Mouse (Mus musculus) heart, embryonic 13.5 days (tissue): Measurements from ENCODE around the gene Fam71e1. TPM values are rescaled to one million over a fixed set of nuclear protein-coding genes. Genes with fewer than 3 reads are reported as not detected.

Experiments
- ATAC-seq: fragments of 200-750 bp; cut with Nextera tagmentation; 2 replicates; pipeline ENCODE4 v1.8.0; 2017; ENCODE audit warnings: moderate TSS enrichment; ENCODE audit not compliant: insufficient number of reproducible peaks, low FRiP score, low TSS enrichment; ENCODE audit errors: extremely low read depth
- H3K27ac ChIP-seq: fragments of 300-500 bp; sonication (generic); replicated peaks from 2 replicates; pipeline ENCODE4 v1.5.1; 2015; ENCODE audit warnings: moderate library complexity, mild to moderate bottlenecking, inconsistent platforms
- H3K27me3 ChIP-seq: fragments of 300-500 bp; sonication (generic); replicated peaks from 2 replicates; pipeline ENCODE4 v1.6.1; 2015; ENCODE audit warnings: mild to moderate bottlenecking, inconsistent platforms
- H3K36me3 ChIP-seq: fragments of 300-500 bp; sonication (generic); 2 replicates; pipeline ENCODE4 v1.6.1; 2015; ENCODE audit warnings: mild to moderate bottlenecking, inconsistent platforms
- H3K4me1 ChIP-seq: fragments of 300-500 bp; sonication (generic); 2 replicates; pipeline ENCODE4 v1.6.1; 2015; ENCODE audit warnings: inconsistent platforms
- H3K4me2 ChIP-seq: fragments of 300-500 bp; sonication (generic); 2 replicates; pipeline ENCODE4 v1.6.1; 2015; ENCODE audit warnings: inconsistent platforms, mild to moderate bottlenecking, moderate library complexity
- H3K4me3 ChIP-seq: fragments of 300-500 bp; sonication (generic); 2 replicates; pipeline ENCODE4 v1.5.1; 2015; ENCODE audit warnings: moderate library complexity, mild to moderate bottlenecking, inconsistent platforms
- H3K9ac ChIP-seq: fragments of 300-500 bp; sonication (generic); 2 replicates; pipeline ENCODE4 v1.6.1; 2015; ENCODE audit warnings: inconsistent platforms, mild to moderate bottlenecking, moderate library complexity
- H3K9me3 ChIP-seq: fragments of 300-500 bp; sonication (generic); 2 replicates; pipeline ENCODE4 v1.6.1; 2016; ENCODE audit warnings: inconsistent platforms
- WGBS: fragments of 180-500 bp; shearing (Covaris S2); methylation state at CpG from one replicate; pipeline ENCODE4 v1.1.7; 2015; ENCODE audit warnings: mixed read lengths; 5-methylcytosine and 5-hydroxymethylcytosine counted together
- polyA plus RNA-seq: library from polyadenylated mRNA; unstranded; fragments of >200 nt; fragmentation: Nextera tagmentation; extraction: Ambion mirVana; gene quantifications from 2 replicates; pipeline ENCODE4 v1.2.1, GENCODE M21; 2015

The Fam71e1 gene
- polyA plus RNA-seq, result 8.5 and 9.1 TPM in 2 replicates

- under 1% methylated on average over 58 of the region's 58 CpGs for WGBS
- Histone ChIP-seq H3K9ac (peak within 1 kb of the TSS; percentile 92), H3K36me3 (peaks cover 32% of the 10 kb centered on the region), H3K27me3 (peaks cover 33% of the 10 kb centered on the region), H3K27ac (peak within 1 kb of the TSS; percentile 92), H3K4me1 (peaks cover 22% of the 10 kb centered on the region), H3K9me3 (no peaks in the 10 kb centered on the region), H3K4me2 (peak within 1 kb of the TSS; percentile 89), H3K4me3 (peak within 1 kb of the TSS; percentile 69)
- ATAC-seq, result peak; percentile 94
Observed at GRCm38 (mm10) chr7:44495992-44496770, at the start of gene Fam71e1, which contains the start of gene Emc10. Fam71e1 (plus strand) TSS chr7:44496581. Emc10 (minus strand) TSS chr7:44496529.

DNA sequence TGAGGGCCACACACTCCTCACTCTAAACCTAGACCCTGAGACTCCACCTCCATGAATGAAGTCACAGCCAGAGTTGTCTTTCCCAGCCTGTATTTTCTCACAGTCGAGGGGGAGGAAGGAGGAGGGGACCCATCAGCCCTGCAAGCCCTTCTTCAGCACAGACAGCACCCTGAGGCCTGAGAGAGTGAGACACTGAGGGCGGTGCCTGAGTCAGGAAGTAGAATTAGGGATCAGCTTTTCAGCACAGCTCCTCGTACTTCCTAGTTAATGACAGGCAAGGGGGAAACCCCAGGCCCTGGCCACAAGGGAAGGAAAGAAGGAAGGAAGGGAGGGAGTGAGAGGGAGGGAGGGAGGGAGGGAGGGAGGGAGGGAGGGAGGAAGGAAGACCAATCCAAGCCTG, 43.1 kb upstream of the Fam71e1 start:
- Histone ChIP-seq H3K36me3 (peaks cover 12% of the 10 kb centered on the region), H3K9me3 (no peaks in the 10 kb centered on the region), H3K9ac (peak overlapping the region; percentile 64; the same call in 1 of the 2 replicates), H3K27me3 (no peaks in the 10 kb centered on the region), H3K4me3 (no peak overlapping the region), H3K27ac (peak overlapping the region; percentile 26), H3K4me2 (no peak overlapping the region), H3K4me1 (peaks cover 11% of the 10 kb centered on the region)
- WGBS, result 10% methylated on average over 3 of the region's 3 CpGs
- no peak; the same call in 1 of the 2 replicates for ATAC-seq

DNA sequence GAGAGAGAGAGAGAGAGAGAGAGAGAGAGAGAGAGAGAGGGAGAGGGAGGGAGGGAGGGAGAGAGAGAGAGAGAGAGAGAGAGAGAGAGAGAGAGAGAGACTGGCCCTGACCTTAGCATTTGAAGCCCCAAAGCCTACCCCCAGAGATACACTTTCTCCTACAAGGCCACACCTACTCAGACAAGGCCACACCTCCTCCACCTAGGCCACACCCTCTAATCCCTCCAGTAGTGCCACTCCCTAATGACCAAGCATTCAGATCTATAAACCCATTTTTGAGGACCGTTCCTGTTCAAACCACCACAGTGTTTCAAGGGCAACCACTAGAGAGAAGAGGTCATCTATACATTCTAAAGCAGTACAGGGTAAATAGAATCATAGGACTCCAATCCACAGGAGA, 40.1 kb upstream of the Fam71e1 start:
- 76% methylated on average over 1 of the region's 1 CpGs for WGBS

DNA sequence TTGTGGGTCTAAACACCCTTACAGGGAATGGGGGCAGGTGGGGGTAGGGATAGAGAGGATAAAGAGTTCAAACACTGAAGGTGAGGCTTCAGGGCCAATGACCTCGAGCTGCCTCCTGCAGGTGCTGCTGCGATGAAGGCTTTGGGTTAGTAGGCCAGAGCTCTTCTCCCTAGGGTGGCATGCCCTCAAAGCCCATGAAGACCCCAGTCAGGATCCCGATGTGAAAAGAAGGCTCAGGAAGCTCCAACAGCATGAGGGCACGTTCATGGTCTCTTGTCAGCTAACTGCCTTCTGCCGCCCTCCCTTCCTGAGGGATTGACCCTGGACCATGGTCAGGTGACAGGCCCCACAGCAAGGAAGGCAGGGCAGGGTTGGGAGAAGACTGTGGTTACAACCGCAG, 36.3 kb upstream of the Fam71e1 start:
- Histone ChIP-seq H3K36me3 (peaks cover 40% of the 10 kb centered on the region), H3K4me2 (no peak overlapping the region), H3K27ac (no peak overlapping the region), H3K27me3 (peaks cover 64% of the 10 kb centered on the region), H3K4me3 (no peak overlapping the region), H3K4me1 (peaks cover 31% of the 10 kb centered on the region), H3K9me3 (no peaks in the 10 kb centered on the region), H3K9ac (no peak overlapping the region)
- 76% methylated on average over 6 of the region's 6 CpGs for WGBS
- ATAC-seq, result no peak

More for the DNA sequence above, 40.1 kb upstream of the Fam71e1 start:
- H3K4me2 ChIP-seq, result no peak overlapping the region
- H3K36me3 ChIP-seq, result peaks cover 21% of the 10 kb centered on the region
- H3K27ac ChIP-seq, result no peak overlapping the region
- H3K27me3 ChIP-seq, result peaks cover 27% of the 10 kb centered on the region
- no peaks in the 10 kb centered on the region for H3K9me3 ChIP-seq
- no peak overlapping the region for H3K4me3 ChIP-seq
- peaks cover 11% of the 10 kb centered on the region for H3K4me1 ChIP-seq
- H3K9ac ChIP-seq, result no peak overlapping the region
- no peak for ATAC-seq

DNA sequence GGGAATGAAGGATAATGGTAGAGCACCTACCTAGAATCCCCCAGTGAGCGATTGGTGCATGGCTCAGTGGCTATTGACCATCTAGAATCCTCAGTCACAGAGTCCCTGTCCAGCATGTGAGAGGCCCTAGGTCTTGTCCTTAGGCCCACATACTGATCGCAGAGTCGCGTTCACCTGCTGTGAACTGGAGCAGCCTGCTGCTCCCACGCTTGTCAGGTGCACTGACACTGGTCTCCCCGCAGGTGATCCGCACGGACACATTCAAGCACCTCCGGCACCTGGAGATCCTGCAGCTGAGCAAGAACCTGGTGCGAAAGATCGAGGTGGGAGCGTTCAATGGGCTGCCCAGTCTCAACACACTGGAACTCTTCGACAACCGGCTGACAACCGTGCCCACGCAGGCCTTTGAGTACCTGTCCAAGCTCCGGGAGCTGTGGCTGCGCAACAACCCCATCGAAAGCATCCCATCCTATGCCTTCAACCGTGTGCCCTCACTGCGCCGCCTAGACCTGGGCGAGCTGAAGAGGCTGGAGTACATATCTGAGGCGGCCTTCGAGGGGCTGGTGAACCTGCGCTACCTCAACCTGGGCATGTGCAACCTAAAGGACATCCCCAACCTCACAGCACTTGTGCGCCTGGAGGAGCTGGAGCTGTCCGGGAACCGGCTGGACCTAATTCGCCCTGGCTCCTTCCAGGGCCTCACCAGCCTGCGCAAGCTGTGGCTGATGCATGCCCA, 35.4 kb upstream of the Fam71e1 start:
- no peak for ATAC-seq

GRCm38 (mm10) chr7:44461503-44462217, 34.7 kb upstream of the Fam71e1 start:
- 62% methylated on average over 57 of the region's 57 CpGs for WGBS
- Histone ChIP-seq H3K27me3 (peaks cover 68% of the 10 kb centered on the region), H3K4me1 (peaks cover 36% of the 10 kb centered on the region), H3K4me3 (no peak overlapping the region), H3K9ac (no peak overlapping the region), H3K9me3 (no peaks in the 10 kb centered on the region), H3K27ac (no peak overlapping the region), H3K4me2 (peak overlapping the region; percentile 69), H3K36me3 (peaks cover 37% of the 10 kb centered on the region)
- no peak for ATAC-seq

More for the DNA sequence above, 35.4 kb upstream of the Fam71e1 start:
- Histone ChIP-seq H3K9ac (no peak overlapping the region), H3K36me3 (peaks cover 40% of the 10 kb centered on the region), H3K9me3 (no peaks in the 10 kb centered on the region), H3K4me1 (peaks cover 33% of the 10 kb centered on the region), H3K4me3 (no peak overlapping the region), H3K4me2 (no peak overlapping the region), H3K27me3 (peaks cover 68% of the 10 kb centered on the region), H3K27ac (no peak overlapping the region)
- WGBS, result 72% methylated on average over 31 of the region's 31 CpGs

GRCm38 (mm10) chr7:44462218-44463055, 33.9 kb upstream of the Fam71e1 start:
- Histone ChIP-seq H3K27me3 (peaks cover 68% of the 10 kb centered on the region), H3K9ac (peak overlapping the region; percentile 71), H3K27ac (no peak overlapping the region), H3K36me3 (peaks cover 33% of the 10 kb centered on the region), H3K4me2 (peak overlapping the region; percentile 69), H3K9me3 (no peaks in the 10 kb centered on the region), H3K4me1 (peaks cover 42% of the 10 kb centered on the region), H3K4me3 (peak overlapping the region; percentile 42)
- WGBS, result 18% methylated on average over 77 of the region's 77 CpGs
- no peak for ATAC-seq

GRCm38 (mm10) chr7:44463056-44463425, 33.3 kb upstream of the Fam71e1 start:
- 30% methylated on average over 8 of the region's 8 CpGs for WGBS
- Histone ChIP-seq H3K9me3 (no peaks in the 10 kb centered on the region), H3K4me1 (peaks cover 43% of the 10 kb centered on the region), H3K4me2 (peak overlapping the region; percentile 69), H3K27ac (no peak overlapping the region), H3K9ac (peak overlapping the region; percentile 71; the same call in 1 of the 2 replicates), H3K4me3 (peak overlapping the region; percentile 42), H3K36me3 (peaks cover 30% of the 10 kb centered on the region), H3K27me3 (peaks cover 68% of the 10 kb centered on the region)
- no peak for ATAC-seq

DNA sequence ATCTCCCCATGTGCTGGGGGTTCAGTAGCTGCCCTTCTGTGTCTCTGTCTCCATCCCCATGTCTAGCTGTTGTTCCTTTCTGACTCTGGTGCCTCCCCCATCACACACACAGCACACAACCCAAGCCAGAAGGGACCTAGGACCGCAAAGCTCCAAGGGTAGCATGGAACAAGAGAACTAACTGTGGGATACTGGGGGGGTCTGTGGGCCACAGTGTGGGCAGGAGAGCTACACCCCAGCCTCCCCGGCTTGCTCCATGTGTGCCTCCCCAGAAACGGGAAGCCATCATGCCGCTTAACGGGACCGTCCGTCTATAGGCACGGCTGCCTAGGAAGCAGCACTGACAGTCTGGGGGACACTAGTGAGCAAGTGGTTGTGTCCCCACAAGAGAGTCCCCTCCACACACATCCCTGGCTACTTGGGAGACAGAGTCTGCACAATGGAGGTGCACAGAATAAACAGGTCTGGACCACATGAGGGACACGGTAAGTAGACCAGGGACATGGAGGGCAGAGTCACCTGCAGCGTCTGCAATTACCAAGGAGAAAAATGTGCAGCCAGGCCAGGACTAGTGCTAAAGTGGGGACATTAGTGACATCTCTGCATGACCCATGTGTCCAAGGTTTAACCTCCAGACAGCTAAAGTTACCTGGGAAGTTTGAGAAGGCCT, 32.7 kb upstream of the Fam71e1 start:
- Histone ChIP-seq H3K27me3 (peaks cover 66% of the 10 kb centered on the region), H3K4me3 (no peak overlapping the region), H3K4me1 (peaks cover 47% of the 10 kb centered on the region), H3K27ac (no peak overlapping the region), H3K9me3 (no peaks in the 10 kb centered on the region), H3K4me2 (no peak overlapping the region), H3K9ac (no peak overlapping the region), H3K36me3 (peaks cover 25% of the 10 kb centered on the region)
- WGBS, result 77% methylated on average over 10 of the region's 10 CpGs
- ATAC-seq, result no peak

- Histone ChIP-seq H3K36me3 (peaks cover 29% of the 10 kb centered on the region), H3K9me3 (no peaks in the 10 kb centered on the region), H3K27me3 (peaks cover 58% of the 10 kb centered on the region), H3K4me1 (peaks cover 55% of the 10 kb centered on the region), H3K27ac (0 out of 2 replicates have a peak overlapping the region, but pooled peaks have one; percentile 16), H3K4me2 (no peak overlapping the region), H3K4me3 (no peak overlapping the region), H3K9ac (peak overlapping the region; percentile 37)
- no peak for ATAC-seq
- WGBS, result 26% methylated on average over 4 of the region's 4 CpGs
Observed at GRCm38 (mm10) chr7:44464511-44464910, 31.9 kb upstream of the Fam71e1 start.
